Mouse (Mus musculus) kidney, adult 2 months (tissue): Measurements from ENCODE around the gene Acvrl1. TPM values are rescaled to one million over a fixed set of nuclear protein-coding genes. Genes with fewer than 3 reads are reported as not detected.
A peak's percentile ranks its signal among the peaks of the same experiment; 100 is the strongest.

ENCODE experiments used
- DNase-seq: peaks from one replicate; pipeline ENCODE4 v3.0.0; 2021
- H3K27ac ChIP-seq: fragments of 200-500 bp; 2 replicates; pipeline ENCODE4 v1.5.1; 2012; ENCODE audit warnings: low read depth, low read length, control low read depth, inconsistent platforms; ENCODE audit not compliant: insufficient read depth
- H3K27me3 ChIP-seq: fragments of 200-500 bp; replicated peaks from 2 replicates; pipeline ENCODE4 v1.6.1; 2012; ENCODE audit warnings: mild to moderate bottlenecking, moderate library complexity, low read length, inconsistent platforms; ENCODE audit not compliant: control insufficient read depth, insufficient read depth
- H3K36me3 ChIP-seq: fragments of 200-500 bp; 2 replicates; pipeline ENCODE4 v1.6.1; 2012; ENCODE audit warnings: mild to moderate bottlenecking, moderate library complexity, low read length, inconsistent platforms; ENCODE audit not compliant: control insufficient read depth, insufficient read depth
- H3K4me1 ChIP-seq: fragments of 200-500 bp; 2 replicates; pipeline ENCODE4 v1.6.1; 2011; ENCODE audit warnings: low read length; ENCODE audit not compliant: control insufficient read depth, insufficient read depth
- H3K4me3 ChIP-seq: fragments of 200-500 bp; 2 replicates; pipeline ENCODE4 v1.5.1; 2011; ENCODE audit warnings: mild to moderate bottlenecking, low read depth, low read length, control low read depth; ENCODE audit not compliant: insufficient read depth
- CTCF ChIP-seq: fragments of 200-500 bp; conservative IDR thresholded peaks from 2 replicates; pipeline ENCODE4 v1.5.1; 2011; ENCODE audit warnings: low read depth, mild to moderate bottlenecking, control low read depth, low read length, moderate library complexity, mixed read lengths; ENCODE audit not compliant: insufficient read depth, insufficient read length
- POLR2A ChIP-seq: fragments of 200-500 bp; IDR thresholded peaks from one replicate; pipeline ENCODE4 v1.6.1; 2011; ENCODE audit warnings: low read depth, low read length, control low read depth
- WGBS: fragments of 180-500 bp; shearing (Covaris S2); methylation state at CpG from one replicate; pipeline ENCODE4 v1.1.7; 2018; 5-methylcytosine and 5-hydroxymethylcytosine counted together
- polyA plus RNA-seq: library from polyadenylated mRNA; depleted of rRNA; stranded (reverse); fragments of >200 nt; gene quantifications from 2 replicates; pipeline ENCODE4 v1.2.3, GENCODE M21; 2012

Gene Acvrl1
- polyA plus RNA-seq, 1 experiment = 34.1 TPM

DNA sequence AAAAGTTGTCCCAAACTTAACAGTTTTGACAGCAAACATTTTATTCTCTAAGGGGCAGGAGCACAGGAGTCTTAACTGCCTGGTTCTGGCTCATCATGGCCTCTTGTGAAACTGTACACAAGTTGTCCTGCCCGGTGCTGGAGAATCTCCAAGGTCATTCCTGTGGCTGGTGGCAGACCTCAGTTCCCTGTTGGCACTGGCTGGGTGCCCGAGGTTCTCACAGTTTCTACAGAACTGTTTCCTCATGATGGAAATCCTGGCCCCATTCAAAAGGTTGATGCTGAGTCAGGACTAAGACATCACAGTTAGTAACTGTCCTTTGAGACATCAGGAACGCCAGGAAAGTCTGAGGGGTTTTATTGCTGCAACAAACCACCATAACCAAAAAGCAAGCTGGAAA lies 41.4 kb upstream of the Acvrl1 start:
- peak; percentile 84 for DNase-seq
- Histone ChIP-seq H3K4me1 (no peaks in the 10 kb centered on the region), H3K36me3 (no peaks in the 10 kb centered on the region), H3K27me3 (no peaks in the 10 kb centered on the region), H3K27ac (peak overlapping the region; percentile 27; the same call in 1 of the 2 replicates), H3K4me3 (no peak overlapping the region)
- TF ChIP-seq POLR2A = no peak
- no peak for TF ChIP-seq CTCF
- WGBS = 33% methylated on average over 3 of the region's 3 CpGs

DNA sequence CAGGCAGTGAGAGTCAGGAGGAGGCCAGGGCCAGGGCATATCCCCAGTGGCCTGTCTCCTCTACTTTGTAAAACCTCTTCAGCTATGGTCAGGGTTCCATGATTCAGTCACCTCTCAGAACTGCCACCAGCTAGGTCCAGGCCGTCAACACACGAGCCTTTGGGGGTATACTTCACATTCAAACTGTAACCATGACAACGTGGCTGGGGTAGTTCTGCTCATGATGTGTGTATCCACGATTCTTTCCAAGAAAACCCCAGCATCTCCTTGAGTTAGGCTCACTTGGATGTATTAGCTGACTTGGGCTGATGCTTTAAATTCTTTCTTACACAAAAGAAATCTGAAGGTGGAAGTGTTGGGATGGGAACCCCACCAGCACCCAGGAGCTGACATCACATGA lies 40.0 kb upstream of the Acvrl1 start:
- TF ChIP-seq CTCF (no peak), POLR2A (no peak)
- no peaks in the 10 kb centered on the region for H3K4me1 ChIP-seq
- WGBS = 92% methylated on average over 4 of the region's 4 CpGs
- H3K36me3 ChIP-seq = no peaks in the 10 kb centered on the region
- no peak for DNase-seq
- H3K27me3 ChIP-seq = no peaks in the 10 kb centered on the region
- H3K4me3 ChIP-seq = no peak overlapping the region
- H3K27ac ChIP-seq = no peak overlapping the region

DNA sequence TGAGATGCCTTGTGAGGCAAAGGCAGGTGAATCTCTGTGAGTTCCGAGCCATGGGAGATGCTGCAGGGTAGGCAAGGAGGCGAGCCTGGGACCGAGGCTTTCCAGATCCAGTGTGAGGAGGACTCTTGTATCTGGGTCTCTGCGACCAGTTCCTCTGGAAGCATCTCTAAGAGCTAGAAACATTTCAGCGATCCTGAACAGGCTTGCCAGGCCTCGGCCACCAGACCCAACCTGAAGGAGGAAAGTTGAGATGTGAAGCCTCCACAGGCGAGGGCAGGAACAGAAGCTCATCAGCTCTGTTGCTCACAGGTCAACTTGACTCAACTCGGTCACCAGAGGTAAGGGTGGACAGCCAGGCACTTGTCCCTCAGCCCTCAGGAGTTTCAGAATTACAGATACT lies 36.8 kb upstream of the Acvrl1 start:
- no peaks in the 10 kb centered on the region for H3K4me1 ChIP-seq
- WGBS = 97% methylated on average over 8 of the region's 8 CpGs
- H3K27me3 ChIP-seq = no peaks in the 10 kb centered on the region
- TF ChIP-seq POLR2A = no peak
- no peak for TF ChIP-seq CTCF
- no peaks in the 10 kb centered on the region for H3K36me3 ChIP-seq
- DNase-seq = no peak
- H3K27ac ChIP-seq = no peak overlapping the region
- no peak overlapping the region for H3K4me3 ChIP-seq

DNA sequence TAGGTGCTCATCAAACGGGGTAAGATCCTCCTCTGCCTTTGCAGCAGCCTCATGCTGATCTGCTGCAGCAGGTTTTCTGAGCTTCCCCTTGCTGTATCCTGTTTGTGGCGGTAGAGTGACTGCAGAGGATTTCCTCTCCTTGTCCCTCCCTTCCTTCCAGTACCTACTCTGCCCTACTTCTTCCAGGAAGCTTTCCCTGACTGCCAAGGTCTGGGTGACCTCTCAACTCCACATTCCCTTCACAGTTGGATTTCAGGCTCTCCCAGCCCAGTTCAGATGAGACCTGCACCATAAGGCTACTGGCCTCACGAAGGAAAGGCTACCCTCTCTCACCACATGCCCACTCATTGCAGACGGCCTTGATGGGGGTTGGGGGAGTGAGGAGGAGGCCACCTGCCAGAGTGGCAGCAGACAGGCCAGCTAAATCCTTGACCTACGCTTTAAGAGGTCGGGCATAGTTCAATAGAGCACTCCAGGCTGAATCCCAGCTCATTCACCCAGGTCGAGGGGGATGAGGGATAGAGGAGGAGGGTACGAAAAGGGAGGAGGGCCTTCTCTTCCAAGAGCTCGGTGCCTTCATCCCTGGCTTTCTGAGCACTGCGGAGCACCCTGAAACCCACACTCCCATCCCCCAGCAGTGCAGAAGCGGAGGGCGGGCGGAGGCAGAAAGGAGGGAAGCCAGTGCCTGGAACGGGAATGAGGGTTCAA lies 36.0 kb upstream of the Acvrl1 start:
- DNase-seq = peak; percentile 61
- Histone ChIP-seq H3K4me3 (no peak overlapping the region), H3K4me1 (no peaks in the 10 kb centered on the region), H3K27me3 (no peaks in the 10 kb centered on the region), H3K27ac (peak overlapping the region; percentile 11; the same call in 1 of the 2 replicates), H3K36me3 (no peaks in the 10 kb centered on the region)
- TF ChIP-seq CTCF (no peak), POLR2A (no peak)
- WGBS = 42% methylated on average over 14 of the region's 14 CpGs

DNA sequence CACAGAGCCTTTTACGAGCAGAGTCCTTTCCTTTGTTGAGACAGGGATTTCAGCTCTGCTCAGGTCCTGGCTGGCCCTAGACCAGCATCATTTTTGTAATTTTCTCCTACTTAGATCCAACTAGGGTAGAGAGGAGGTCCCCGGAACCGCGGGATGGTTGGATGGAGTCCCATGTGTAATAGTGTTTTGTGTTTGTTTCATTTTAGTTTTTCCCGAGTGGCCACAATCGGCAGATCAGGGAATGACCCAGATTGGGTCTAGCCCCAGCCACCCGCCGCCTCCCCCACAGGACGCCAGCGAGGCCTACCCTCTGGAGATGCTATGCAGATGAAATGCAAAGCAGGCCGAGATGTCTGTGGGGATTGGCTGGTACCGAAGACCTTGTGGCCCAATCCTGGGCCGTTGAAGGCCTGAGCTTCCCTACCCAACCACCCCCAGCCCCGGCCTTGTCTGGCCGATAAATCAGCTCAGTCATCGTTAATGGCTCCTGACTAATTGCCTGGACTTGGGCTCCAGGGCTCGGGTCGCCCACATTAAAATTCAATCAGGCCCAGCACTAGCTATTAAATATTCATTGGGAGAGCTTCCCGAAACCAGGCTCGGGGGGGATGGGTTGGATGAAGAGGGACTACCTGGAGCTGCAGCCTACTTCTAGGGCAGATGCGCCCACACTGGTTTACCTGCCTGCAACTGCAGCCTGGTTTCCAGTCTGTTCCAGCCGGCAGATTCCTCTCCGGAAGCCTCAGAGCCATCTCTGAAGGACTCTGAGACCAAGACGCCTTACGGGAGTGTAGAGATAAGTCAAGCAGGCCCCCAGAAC lies 35.3 kb upstream of the Acvrl1 start:
- H3K27me3 ChIP-seq = no peaks in the 10 kb centered on the region
- peak; percentile 85 for DNase-seq
- TF ChIP-seq POLR2A (no peak), CTCF (no peak)
- no peak overlapping the region for H3K4me3 ChIP-seq
- H3K27ac ChIP-seq = peak overlapping the region; percentile 11; the same call in 1 of the 2 replicates
- H3K36me3 ChIP-seq = no peaks in the 10 kb centered on the region
- WGBS = 36% methylated on average over 25 of the region's 25 CpGs
- H3K4me1 ChIP-seq = no peaks in the 10 kb centered on the region

DNA sequence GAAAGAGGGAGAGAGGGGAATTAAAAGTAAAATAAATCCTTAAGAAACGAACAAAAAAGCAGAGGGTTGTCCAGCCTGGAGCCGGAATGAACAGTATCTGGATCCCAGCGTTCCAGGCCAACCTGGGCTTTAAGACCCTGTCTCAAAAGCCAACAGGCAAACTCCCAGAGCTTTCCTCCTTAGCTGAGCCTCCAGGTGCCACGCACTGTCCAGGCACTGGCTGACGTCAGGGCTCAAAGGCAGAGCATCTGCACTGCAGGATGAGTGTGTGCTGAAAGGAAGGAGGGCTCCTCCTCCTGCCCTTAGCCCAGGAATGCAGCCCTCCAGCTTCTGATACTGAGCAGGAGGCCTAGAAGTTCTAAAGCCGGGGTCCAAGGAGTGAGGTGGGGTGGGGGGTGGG lies 34.3 kb upstream of the Acvrl1 start:
- no peak overlapping the region for H3K27ac ChIP-seq
- no peak overlapping the region for H3K4me3 ChIP-seq
- DNase-seq = no peak
- TF ChIP-seq CTCF (no peak), POLR2A (no peak)
- 83% methylated on average over 6 of the region's 6 CpGs for WGBS
- H3K4me1 ChIP-seq = no peaks in the 10 kb centered on the region
- no peaks in the 10 kb centered on the region for H3K36me3 ChIP-seq
- H3K27me3 ChIP-seq = no peaks in the 10 kb centered on the region

DNA sequence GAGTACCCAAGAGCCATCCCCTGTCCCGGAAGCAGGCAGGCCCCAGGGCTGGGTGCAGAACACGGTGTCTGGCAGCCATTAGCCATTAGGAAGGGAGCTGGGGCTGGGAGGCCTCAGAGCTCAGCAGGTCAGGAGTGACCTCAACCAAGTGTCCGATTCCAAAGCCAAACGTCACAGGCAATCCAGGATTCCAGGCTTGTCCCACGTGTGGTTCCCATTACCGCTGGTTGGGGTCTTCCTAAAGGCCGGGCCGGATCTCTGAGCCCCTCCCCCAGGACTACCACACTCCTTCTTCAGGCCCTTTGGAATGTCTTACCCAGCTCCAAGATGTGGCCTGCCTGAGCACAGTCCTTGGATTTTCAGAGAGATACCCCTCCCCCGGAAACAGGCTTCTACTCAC lies 33.3 kb upstream of the Acvrl1 start:
- no peaks in the 10 kb centered on the region for H3K27me3 ChIP-seq
- H3K36me3 ChIP-seq = no peaks in the 10 kb centered on the region
- H3K4me3 ChIP-seq = no peak overlapping the region
- no peak for TF ChIP-seq CTCF
- TF ChIP-seq POLR2A = no peak
- no peaks in the 10 kb centered on the region for H3K4me1 ChIP-seq
- H3K27ac ChIP-seq = no peak overlapping the region
- DNase-seq = no peak
- 83% methylated on average over 9 of the region's 9 CpGs for whole genome bisulfite sequencing
